Mouse (Mus musculus) embryonic facial prominence, embryonic 11.5 days (tissue): ENCODE results near the gene Calhm3. TPM values are rescaled to one million over a fixed set of nuclear protein-coding genes. Genes with fewer than 3 reads are reported as not detected.
A peak's percentile ranks its signal among the peaks of the same experiment; 100 is the strongest.

Source experiments
- ATAC-seq: fragments of 200-750 bp; cut with Nextera tagmentation; replicated peaks from 2 replicates; pipeline ENCODE4 v1.8.0; 2017; ENCODE audit warnings: low read depth; ENCODE audit not compliant: insufficient number of reproducible peaks, low FRiP score, low TSS enrichment
- DNase-seq: peaks from one replicate; pipeline ENCODE4 v3.0.0-alpha.2; 2015; ENCODE audit warnings: low spot score
- H3K27ac ChIP-seq: fragments of 300-500 bp; sonication (generic); replicated peaks from 2 replicates; pipeline ENCODE4 v1.5.1; 2014; ENCODE audit warnings: mild to moderate bottlenecking, low read depth, low read length, control low read depth
- H3K27me3 ChIP-seq: fragments of 300-500 bp; sonication (generic); 2 replicates; pipeline ENCODE4 v1.6.1; 2014; ENCODE audit warnings: mild to moderate bottlenecking, low read length, moderate library complexity, mixed read lengths; ENCODE audit not compliant: control insufficient read depth, insufficient read depth
- H3K36me3 ChIP-seq: fragments of 300-500 bp; sonication (generic); replicated peaks from 2 replicates; pipeline ENCODE4 v1.6.1; 2014; ENCODE audit warnings: low read depth, mild to moderate bottlenecking, low read length, moderate library complexity, mixed read lengths; ENCODE audit not compliant: control insufficient read depth, insufficient read depth
- H3K4me1 ChIP-seq: fragments of 300-500 bp; sonication (generic); 2 replicates; pipeline ENCODE4 v1.6.1; 2014; ENCODE audit warnings: low read length, mixed read lengths; ENCODE audit not compliant: control insufficient read depth, insufficient read depth
- H3K4me2 ChIP-seq: fragments of 300-500 bp; sonication (generic); 2 replicates; pipeline ENCODE4 v1.6.1; 2014; ENCODE audit warnings: low read depth, mild to moderate bottlenecking, control low read depth, low read length, moderate library complexity
- H3K4me3 ChIP-seq: fragments of 300-500 bp; sonication (generic); 2 replicates; pipeline ENCODE4 v1.5.1; 2014; ENCODE audit warnings: low read depth, low read length, control low read depth
- H3K9ac ChIP-seq: fragments of 300-500 bp; sonication (generic); replicated peaks from 2 replicates; pipeline ENCODE4 v1.6.1; 2014; ENCODE audit warnings: mild to moderate bottlenecking, control low read depth, low read length
- H3K9me3 ChIP-seq: fragments of 300-500 bp; sonication (generic); replicated peaks from 2 replicates; pipeline ENCODE4 v1.6.1; 2016; ENCODE audit warnings: mild to moderate bottlenecking, low read length, inconsistent platforms, mixed read lengths; ENCODE audit not compliant: control insufficient read depth
- WGBS: fragments of 180-500 bp; shearing (Covaris S2); extraction: QIAGEN DNeasy Blood & Tissue Kit; methylation state at CpG from one replicate; pipeline ENCODE4 v1.1.7; 2014; 5-methylcytosine and 5-hydroxymethylcytosine counted together
- polyA plus RNA-seq: library from polyadenylated mRNA; unstranded; fragments of >200 nt; fragmentation: Nextera tagmentation; extraction: Ambion mirVana; gene quantifications from 2 replicates; pipeline ENCODE4 v1.2.1, GENCODE M21; 2014

Calhm3 gene
- polyA plus RNA-seq, 1 experiment from 2014 or later, result not detected

GRCm38 (mm10) chr19:47188515-47189128, 31.1 kb upstream of the Calhm3 start:
- H3K4me1 ChIP-seq, result no peaks in the 10 kb centered on the region
- H3K9me3 ChIP-seq, result no peaks in the 10 kb centered on the region
- no peak overlapping the region for H3K4me2 ChIP-seq
- no peak overlapping the region for H3K4me3 ChIP-seq
- WGBS, result 62% methylated on average over 11 of the region's 11 CpGs
- no peak overlapping the region for H3K9ac ChIP-seq
- ATAC-seq (peak; percentile 67; the same call in 1 of the 2 replicates), DNase-seq (peak; percentile 23)
- no peaks in the 10 kb centered on the region for H3K36me3 ChIP-seq
- H3K27ac ChIP-seq, result no peak overlapping the region
- no peaks in the 10 kb centered on the region for H3K27me3 ChIP-seq

- DNase-seq (no peak), ATAC-seq (no peak)
- Histone ChIP-seq H3K27ac (no peak overlapping the region), H3K4me2 (no peak overlapping the region), H3K36me3 (no peaks in the 10 kb centered on the region), H3K4me1 (no peaks in the 10 kb centered on the region), H3K9me3 (no peaks in the 10 kb centered on the region), H3K27me3 (no peaks in the 10 kb centered on the region), H3K9ac (no peak overlapping the region), H3K4me3 (no peak overlapping the region)
- 41% methylated on average over 15 of the region's 15 CpGs for WGBS
These were observed 29.1 kb upstream of the Calhm3 start for GRCm38 (mm10) chr19:47186514-47187275.

DNA sequence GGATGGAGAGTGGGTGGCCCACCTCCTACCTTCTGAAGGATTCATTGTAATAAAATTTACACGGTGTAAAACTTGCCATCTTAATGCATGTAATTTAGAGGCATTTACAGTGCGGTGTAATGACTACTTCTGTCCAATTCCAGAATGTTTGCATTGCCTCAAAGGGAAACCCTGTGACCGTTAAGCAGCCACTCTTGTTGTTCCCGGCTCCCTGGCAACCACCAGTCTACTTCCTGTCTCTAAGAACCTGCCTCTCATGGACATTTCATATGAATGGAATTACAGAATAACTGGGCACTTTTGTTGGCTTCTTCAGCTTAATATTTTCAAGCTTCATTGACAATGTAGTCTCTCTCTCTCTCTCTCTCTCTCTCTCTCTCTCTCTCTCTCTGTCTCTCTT, 27.2 kb upstream of the Calhm3 start:
- no peak overlapping the region for H3K27ac ChIP-seq
- H3K9ac ChIP-seq, result no peak overlapping the region
- H3K4me3 ChIP-seq, result no peak overlapping the region
- no peaks in the 10 kb centered on the region for H3K36me3 ChIP-seq
- no peak overlapping the region for H3K4me2 ChIP-seq
- 66% methylated on average over 4 of the region's 4 CpGs for WGBS
- no peaks in the 10 kb centered on the region for H3K4me1 ChIP-seq
- ATAC-seq (no peak), DNase-seq (no peak)
- H3K27me3 ChIP-seq, result peaks cover 10% of the 10 kb centered on the region
- no peaks in the 10 kb centered on the region for H3K9me3 ChIP-seq

DNA sequence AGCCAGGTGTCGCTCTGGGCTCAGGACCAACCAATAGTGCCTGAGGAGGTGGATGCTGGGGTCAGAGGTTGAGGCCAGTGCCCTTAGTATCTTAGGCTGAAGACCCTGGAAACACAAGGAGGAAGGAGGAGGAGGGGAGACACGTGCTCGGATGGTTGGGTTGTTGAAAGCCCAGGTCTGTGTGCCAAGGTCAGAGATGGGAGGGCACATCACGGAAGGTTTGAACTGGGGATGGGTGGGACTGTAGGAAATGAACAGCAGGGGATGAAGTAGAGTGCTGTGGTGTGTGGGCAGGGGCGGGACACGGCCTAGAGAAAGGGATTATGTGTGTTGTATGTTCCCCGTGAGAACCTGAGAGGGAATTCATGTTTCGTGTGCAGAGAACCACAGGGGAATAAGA, 26.7 kb upstream of the Calhm3 start:
- H3K36me3 ChIP-seq, result no peaks in the 10 kb centered on the region
- H3K4me1 ChIP-seq, result peaks cover 2% of the 10 kb centered on the region; the same call in 1 of the 2 replicates
- DNase-seq (no peak), ATAC-seq (no peak)
- H3K27me3 ChIP-seq, result peaks cover 16% of the 10 kb centered on the region
- H3K4me2 ChIP-seq, result no peak overlapping the region
- no peak overlapping the region for H3K27ac ChIP-seq
- no peak overlapping the region for H3K4me3 ChIP-seq
- WGBS, result 55% methylated on average over 8 of the region's 8 CpGs
- H3K9ac ChIP-seq, result no peak overlapping the region
- H3K9me3 ChIP-seq, result no peaks in the 10 kb centered on the region

- no peak overlapping the region for H3K27ac ChIP-seq
These were observed 22.4 kb upstream of the Calhm3 start for GRCm38 (mm10) chr19:47180011-47180410.

DNA sequence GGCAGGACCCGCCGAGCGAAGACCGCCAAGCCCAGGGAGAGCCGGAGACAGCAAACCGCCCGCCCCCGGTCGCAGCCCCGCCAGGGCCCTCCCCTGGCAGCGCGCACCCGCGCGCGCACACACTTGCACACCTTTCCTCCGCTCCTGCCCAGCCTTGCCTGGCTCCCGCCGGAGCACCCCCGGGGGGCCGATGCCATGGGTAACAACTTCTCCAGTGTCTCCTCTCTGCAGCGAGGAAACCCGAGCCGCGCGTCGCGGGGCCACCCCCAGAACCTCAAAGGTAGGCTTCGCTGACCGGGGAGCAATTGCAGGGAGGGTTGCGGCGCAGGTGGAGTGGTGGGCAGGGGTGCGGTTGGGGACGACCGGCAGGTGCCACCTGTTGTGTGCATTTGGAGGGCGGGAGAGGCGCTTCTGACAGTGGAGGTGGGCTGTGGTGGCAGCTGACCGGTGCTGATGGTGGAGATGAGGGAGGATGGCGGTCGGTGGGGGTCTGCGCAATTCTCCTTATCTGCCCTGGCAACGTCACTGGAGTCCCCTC, 21.8 kb upstream of the Calhm3 start:
- H3K9me3 ChIP-seq, result no peaks in the 10 kb centered on the region
- peak overlapping the region; percentile 100 for H3K4me2 ChIP-seq
- H3K4me1 ChIP-seq, result peaks cover 5% of the 10 kb centered on the region; the same call in 1 of the 2 replicates
- H3K27ac ChIP-seq, result no peak overlapping the region
- peak overlapping the region; percentile 68 for H3K9ac ChIP-seq
- DNase-seq, result peak; percentile 43
- H3K36me3 ChIP-seq, result no peaks in the 10 kb centered on the region
- peaks cover 26% of the 10 kb centered on the region for H3K27me3 ChIP-seq
- H3K4me3 ChIP-seq, result peak overlapping the region; percentile 67
- ATAC-seq, result peak; percentile 45; the same call in 1 of the 2 replicates
- WGBS, result under 1% methylated on average over 37 of the region's 42 CpGs

More at GRCm38 (mm10) chr19:47180011-47180410, 22.4 kb upstream of the Calhm3 start:
- DNase-seq (no peak), ATAC-seq (no peak)
- no peaks in the 10 kb centered on the region for H3K36me3 ChIP-seq
- H3K4me3 ChIP-seq, result peak overlapping the region; percentile 67
- WGBS, result 15% methylated on average over 8 of the region's 8 CpGs
- H3K4me1 ChIP-seq, result peaks cover 5% of the 10 kb centered on the region; the same call in 1 of the 2 replicates
- no peak overlapping the region; the same call in 1 of the 2 replicates for H3K4me2 ChIP-seq
- H3K9me3 ChIP-seq, result no peaks in the 10 kb centered on the region
- H3K27me3 ChIP-seq, result peaks cover 26% of the 10 kb centered on the region
- H3K9ac ChIP-seq, result no peak overlapping the region

DNA sequence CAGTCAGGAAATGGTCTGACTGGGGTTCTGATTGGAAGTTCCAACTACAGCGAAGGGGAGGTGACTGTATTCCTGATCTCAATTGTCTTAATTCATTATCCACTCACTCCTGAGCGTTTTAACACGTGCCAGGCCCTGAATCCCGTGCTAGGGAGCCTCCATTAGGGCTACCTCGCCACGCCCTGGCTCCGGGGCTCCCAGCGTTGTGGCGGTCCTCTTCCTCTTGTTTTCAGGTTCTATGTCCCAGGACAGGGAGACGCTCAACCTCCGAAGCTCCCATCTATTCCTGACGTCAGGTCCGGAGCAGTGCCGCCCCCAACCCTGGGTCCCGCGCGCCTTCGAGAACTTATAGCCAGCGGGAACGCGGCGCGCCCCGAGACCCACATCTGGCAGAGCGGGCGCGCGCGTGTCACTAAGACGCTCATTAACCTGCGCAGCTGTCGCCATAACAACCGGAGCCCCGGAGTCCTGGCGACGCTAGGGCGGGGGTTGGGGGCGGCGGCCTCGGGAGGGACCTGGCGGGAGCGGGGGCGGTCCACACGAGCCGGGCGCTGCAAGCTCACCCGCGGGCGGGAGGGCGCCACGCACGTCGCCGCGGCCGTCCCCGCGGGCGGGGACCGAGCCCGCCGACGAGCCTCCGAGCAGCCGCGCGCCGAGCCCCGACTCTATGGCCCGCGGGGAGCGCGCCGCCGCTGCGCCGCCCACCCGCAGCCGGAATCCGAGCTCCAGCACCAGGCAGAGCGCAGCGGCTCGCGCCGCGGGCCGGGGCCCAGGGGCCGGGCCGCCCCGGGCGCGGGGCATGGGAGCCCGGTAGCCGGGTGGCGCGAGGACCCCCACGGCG, 21.1 kb upstream of the Calhm3 start, which contains the start of gene Neurl1a:
Gene Neurl1a, plus strand, starts transcription at position 390 of the 841 bp plus-strand sequence.
- Histone ChIP-seq H3K27me3 (peaks cover 26% of the 10 kb centered on the region), H3K4me1 (peaks cover 5% of the 10 kb centered on the region; the same call in 1 of the 2 replicates), H3K4me3 (peak within 1 kb of the TSS; percentile 67), H3K27ac (no peak within 1 kb of the TSS), H3K9ac (peak within 1 kb of the TSS; percentile 68), H3K4me2 (peak within 1 kb of the TSS; percentile 100), H3K36me3 (no peaks in the 10 kb centered on the region), H3K9me3 (no peaks in the 10 kb centered on the region)
- DNase-seq (peak; percentile 80), ATAC-seq (peak; percentile 32; the same call in 1 of the 2 replicates)
- under 1% methylated on average over 87 of the region's 98 CpGs for WGBS
